ENCODE assay signal across 8 mouse cellular contexts in genomic region chr12:81816330-81817125, GRCm38 (mm10). TPM values are rescaled to one million over a fixed set of nuclear protein-coding genes. Genes with fewer than 3 reads are reported as not detected.
A peak's percentile ranks its signal among the peaks of the same experiment; 100 is the strongest.
DNase-seq lines count a peak whose midpoint lies in the region; ATAC-seq lines count a peak whose summit lies in the region.

No protein-coding gene starts in this region.

- H3K9me3 ChIP-seq in neural tube, embryonic 11.5 days (ENCODE audit: control insufficient read depth, low read length): no peaks in the 10 kb centered on the region
- H3K9me3 ChIP-seq in liver, embryonic 12.5 days (replicated peaks): no peaks in the 10 kb centered on the region

- 0 out of 2 replicates have a peak overlapping the region, but pooled peaks have one; percentile 12 for H3K4me2 ChIP-seq in neural tube, embryonic 11.5 days (ENCODE audit: low read depth)
- peak overlapping the region; percentile 5; the same call in 1 of the 2 replicates for H3K4me2 ChIP-seq in liver, embryonic 12.5 days

- 26% methylated on average over 10 of the region's 10 CpGs for WGBS in neural tube, embryonic 11.5 days
- 17% methylated on average over 10 of the region's 10 CpGs for WGBS in liver, embryonic 12.5 days (ENCODE audit: insufficient replicate concordance)

- H3K36me3 ChIP-seq in neural tube, embryonic 11.5 days (ENCODE audit: control insufficient read depth, insufficient read depth, low read length): no peaks in the 10 kb centered on the region
- no peaks in the 10 kb centered on the region for H3K36me3 ChIP-seq in liver, embryonic 12.5 days

- no peak overlapping the region for H3K4me3 ChIP-seq in neural tube, embryonic 11.5 days (ENCODE audit: low read depth, low read length)
- H3K4me3 ChIP-seq in liver, embryonic 12.5 days: no peak overlapping the region

- ATAC-seq in neural tube, embryonic 11.5 days (ENCODE audit: insufficient read depth, low FRiP score, low TSS enrichment): no peak
- no peak for ATAC-seq in liver, embryonic 12.5 days
- no peak for ATAC-seq in cerebellum, adult (ENCODE audit: insufficient number of reproducible peaks, low FRiP score, low TSS enrichment)
- ATAC-seq in monocyte, adult 5-6 weeks (replicated peaks; ENCODE audit: insufficient number of reproducible peaks, low FRiP score, low TSS enrichment, poor library complexity, severe bottlenecking): no peak

- DNase-seq in neural tube, embryonic 11.5 days (ENCODE audit: low spot score): no peak
- DNase-seq in neural tube, embryonic 10.5 days (ENCODE audit: extremely low spot score, low spot score): no peak
- peak; percentile 35 for DNase-seq in heart, postnatal 4 days
- peak; percentile 18 for DNase-seq in yolk sac, embryonic 10.5 days (ENCODE audit: low spot score)
- no peak for DNase-seq in layer of hippocampus, adult 9-11 months

- no peak overlapping the region for H3K9ac ChIP-seq in neural tube, embryonic 11.5 days (ENCODE audit: low read length)
- no peak overlapping the region for H3K9ac ChIP-seq in liver, embryonic 12.5 days

- H3K27ac ChIP-seq in neural tube, embryonic 11.5 days (ENCODE audit: low read depth, low read length): no peak overlapping the region
- H3K27ac ChIP-seq in liver, embryonic 12.5 days: no peak overlapping the region

- no peaks in the 10 kb centered on the region for H3K27me3 ChIP-seq in neural tube, embryonic 11.5 days (ENCODE audit: control insufficient read depth, insufficient read depth, low read length)
- H3K27me3 ChIP-seq in liver, embryonic 12.5 days (replicated peaks): no peaks in the 10 kb centered on the region; the same call in 1 of the 2 replicates

- H3K4me1 ChIP-seq in neural tube, embryonic 11.5 days (ENCODE audit: control insufficient read depth, insufficient read depth, low read length): 0 out of 2 replicates have a peak, but pooled peaks cover 3% of the 10 kb centered on the region
- no peaks in the 10 kb centered on the region for H3K4me1 ChIP-seq in liver, embryonic 12.5 days

RNA-seq across cellular contexts. Expression of gene Map3k9, which starts 35.6 kb away (rescaled TPM):
- polyA plus RNA-seq in neural tube, embryonic 11.5 days (2014; fragmentation: Nextera tagmentation; extraction: Ambion mirVana): 3.6 and 3.7 TPM in 2 replicates
- under 1 TPM; 0.31 to 0.72 TPM for total RNA-seq in heart, postnatal 4 days (2021)
- polyA plus RNA-seq in liver, embryonic 12.5 days (2016; fragmentation: Nextera tagmentation; extraction: Ambion mirVana): 0.12 and 0.15 TPM in 2 replicates
- 3.7 to 4.4 TPM (median 4.4 TPM) in 3 replicates for total RNA-seq in monocyte, adult 5-6 weeks (2017)

RNA-seq across cellular contexts. Expression of gene Pcnx, which starts 43.3 kb away (rescaled TPM):
- polyA plus RNA-seq in neural tube, embryonic 11.5 days (2014; fragmentation: Nextera tagmentation; extraction: Ambion mirVana): 10.3 and 11.0 TPM in 2 replicates
- 10 to 100 TPM; 71.6 to 86.7 TPM for total RNA-seq in heart, postnatal 4 days (2021)
- polyA plus RNA-seq in liver, embryonic 12.5 days (2016; fragmentation: Nextera tagmentation; extraction: Ambion mirVana): 2.7 TPM in 2 replicates
- 50.3 to 60.0 TPM (median 50.7 TPM) in 3 replicates for total RNA-seq in monocyte, adult 5-6 weeks (2017)

Comparison
In these comparisons a context has a peak if more than half of its experiments do, and no peak if none do; other contexts are left out.
1. DNase-seq: peak in heart, postnatal 4 days (single experiment) and yolk sac, embryonic 10.5 days (single experiment); none in neural tube, embryonic 11.5 days (single experiment), neural tube, embryonic 10.5 days (single experiment) and layer of hippocampus, adult 9-11 months (single experiment).